Mouse (Mus musculus) forebrain, embryonic 10.5 days (tissue): ENCODE data around the gene Spg20. TPM values are rescaled to one million over a fixed set of nuclear protein-coding genes. Genes with fewer than 3 reads are reported as not detected.

Experiments
- DNase-seq: peaks from one replicate; pipeline ENCODE4 v3.0.0-alpha.2; 2017; ENCODE audit warnings: low spot score; ENCODE audit errors: extremely low spot score
- H3K27ac ChIP-seq: fragments of 300-500 bp; sonication (generic); 2 replicates; pipeline ENCODE4 v1.5.1; 2016; ENCODE audit warnings: mild to moderate bottlenecking
- H3K27me3 ChIP-seq: fragments of 300-500 bp; sonication (generic); 2 replicates; pipeline ENCODE4 v1.6.1; 2016; ENCODE audit warnings: mild to moderate bottlenecking; ENCODE audit not compliant: poor library complexity, severe bottlenecking
- H3K36me3 ChIP-seq: fragments of 300-500 bp; sonication (generic); replicated peaks from 2 replicates; pipeline ENCODE4 v1.6.1; 2016; ENCODE audit warnings: mild to moderate bottlenecking, moderate library complexity
- H3K4me1 ChIP-seq: fragments of 300-500 bp; sonication (generic); 2 replicates; pipeline ENCODE4 v1.6.1; 2016
- H3K4me3 ChIP-seq: fragments of 300-500 bp; sonication (generic); 2 replicates; pipeline ENCODE4 v1.5.1; 2016; ENCODE audit warnings: mild to moderate bottlenecking, moderate library complexity
- H3K9me3 ChIP-seq: fragments of 300-500 bp; sonication (generic); 2 replicates; pipeline ENCODE4 v1.6.1; 2016; ENCODE audit warnings: mild to moderate bottlenecking, moderate library complexity
- WGBS: fragments of 180-500 bp; shearing (Covaris S2); methylation state at CpG from one replicate; pipeline ENCODE4 v1.1.7; 2016; 5-methylcytosine and 5-hydroxymethylcytosine counted together
- polyA plus RNA-seq: library from polyadenylated mRNA; unstranded; fragments of >200 nt; fragmentation: Nextera tagmentation; extraction: Ambion mirVana; gene quantifications from 2 replicates; pipeline ENCODE4 v1.2.1, GENCODE M21; 2016

Gene Spg20
- polyA plus RNA-seq, 1 experiment from 2014 or later = 56.6 TPM

- Histone ChIP-seq H3K4me1 (no peaks in the 10 kb centered on the region), H3K4me3 (no peak overlapping the region), H3K27me3 (no peaks in the 10 kb centered on the region), H3K27ac (no peak overlapping the region), H3K9me3 (no peaks in the 10 kb centered on the region), H3K36me3 (no peaks in the 10 kb centered on the region)
- no peak for DNase-seq
- 61% methylated on average over 3 of the region's 3 CpGs for WGBS
Measured at GRCm38 (mm10) chr3:55085716-55086115, 26.2 kb upstream of the Spg20 start.

- WGBS = 88% methylated on average over 5 of the region's 5 CpGs
- no peak overlapping the region for H3K4me3 ChIP-seq
- no peaks in the 10 kb centered on the region for H3K36me3 ChIP-seq
- H3K9me3 ChIP-seq = no peaks in the 10 kb centered on the region
- DNase-seq = no peak
- no peaks in the 10 kb centered on the region for H3K4me1 ChIP-seq
- no peaks in the 10 kb centered on the region for H3K27me3 ChIP-seq
- no peak overlapping the region for H3K27ac ChIP-seq
Measured at GRCm38 (mm10) chr3:55086948-55087347, 25.0 kb upstream of the Spg20 start.

GRCm38 (mm10) chr3:55087360-55087759, 24.5 kb upstream of the Spg20 start:
- Histone ChIP-seq H3K27me3 (no peaks in the 10 kb centered on the region), H3K9me3 (no peaks in the 10 kb centered on the region), H3K4me1 (no peaks in the 10 kb centered on the region), H3K27ac (no peak overlapping the region), H3K36me3 (no peaks in the 10 kb centered on the region), H3K4me3 (no peak overlapping the region)
- DNase-seq = no peak
- WGBS = 73% methylated on average over 4 of the region's 4 CpGs

GRCm38 (mm10) chr3:55088359-55088758, 23.5 kb upstream of the Spg20 start:
- H3K9me3 ChIP-seq = no peaks in the 10 kb centered on the region
- WGBS = 81% methylated on average over 4 of the region's 4 CpGs
- no peaks in the 10 kb centered on the region for H3K27me3 ChIP-seq

GRCm38 (mm10) chr3:55088843-55089242, 23.1 kb upstream of the Spg20 start:
- Histone ChIP-seq H3K36me3 (no peaks in the 10 kb centered on the region), H3K9me3 (no peaks in the 10 kb centered on the region), H3K4me3 (no peak overlapping the region), H3K27ac (no peak overlapping the region), H3K27me3 (no peaks in the 10 kb centered on the region), H3K4me1 (no peaks in the 10 kb centered on the region)
- 83% methylated on average over 3 of the region's 3 CpGs for WGBS
- DNase-seq = no peak

More at GRCm38 (mm10) chr3:55088359-55088758, 23.5 kb upstream of the Spg20 start:
- Histone ChIP-seq H3K4me3 (no peak overlapping the region), H3K4me1 (no peaks in the 10 kb centered on the region), H3K36me3 (no peaks in the 10 kb centered on the region), H3K27ac (no peak overlapping the region)
- no peak for DNase-seq

GRCm38 (mm10) chr3:55089291-55089690, 22.6 kb upstream of the Spg20 start:
- Histone ChIP-seq H3K36me3 (no peaks in the 10 kb centered on the region), H3K4me3 (no peak overlapping the region), H3K4me1 (no peaks in the 10 kb centered on the region), H3K9me3 (no peaks in the 10 kb centered on the region), H3K27ac (no peak overlapping the region), H3K27me3 (no peaks in the 10 kb centered on the region)
- DNase-seq = no peak
- WGBS = 89% methylated on average over 4 of the region's 4 CpGs

GRCm38 (mm10) chr3:55093161-55093560, 18.7 kb upstream of the Spg20 start:
- Histone ChIP-seq H3K4me3 (no peak overlapping the region), H3K4me1 (peaks cover 27% of the 10 kb centered on the region), H3K36me3 (no peaks in the 10 kb centered on the region), H3K9me3 (no peaks in the 10 kb centered on the region), H3K27ac (no peak overlapping the region), H3K27me3 (no peaks in the 10 kb centered on the region)
- 89% methylated on average over 1 of the region's 1 CpGs for WGBS
- DNase-seq = no peak

- 32% methylated on average over 8 of the region's 8 CpGs for WGBS
- Histone ChIP-seq H3K4me1 (peaks cover 29% of the 10 kb centered on the region), H3K4me3 (peak overlapping the region; percentile 14; the same call in 1 of the 2 replicates)
Measured at GRCm38 (mm10) chr3:55095968-55096654, 15.8 kb upstream of the Spg20 start.

GRCm38 (mm10) chr3:55096655-55097005, 15.3 kb upstream of the Spg20 start:
- WGBS = 71% methylated on average over 2 of the region's 2 CpGs
- H3K27ac ChIP-seq = peak overlapping the region; percentile 84

More at GRCm38 (mm10) chr3:55095968-55096654, 15.8 kb upstream of the Spg20 start:
- DNase-seq = peak; percentile 51
- Histone ChIP-seq H3K36me3 (no peaks in the 10 kb centered on the region), H3K9me3 (no peaks in the 10 kb centered on the region), H3K27ac (peak overlapping the region; percentile 84), H3K27me3 (no peaks in the 10 kb centered on the region)

GRCm38 (mm10) chr3:55097186-55097585, 14.7 kb upstream of the Spg20 start:
- WGBS = 84% methylated on average over 2 of the region's 2 CpGs
- H3K9me3 ChIP-seq = no peaks in the 10 kb centered on the region
- H3K36me3 ChIP-seq = no peaks in the 10 kb centered on the region
- DNase-seq = no peak
- peak overlapping the region; percentile 84 for H3K27ac ChIP-seq
- no peaks in the 10 kb centered on the region for H3K27me3 ChIP-seq
- no peak overlapping the region for H3K4me3 ChIP-seq
- peaks cover 29% of the 10 kb centered on the region for H3K4me1 ChIP-seq

More at GRCm38 (mm10) chr3:55096655-55097005, 15.3 kb upstream of the Spg20 start:
- no peaks in the 10 kb centered on the region for H3K27me3 ChIP-seq
- H3K9me3 ChIP-seq = no peaks in the 10 kb centered on the region
- H3K4me1 ChIP-seq = peaks cover 29% of the 10 kb centered on the region
- 0 out of 2 replicates have a peak overlapping the region, but pooled peaks have one; percentile 14 for H3K4me3 ChIP-seq
- no peak for DNase-seq
- no peaks in the 10 kb centered on the region for H3K36me3 ChIP-seq

- Histone ChIP-seq H3K36me3 (no peaks in the 10 kb centered on the region), H3K27me3 (no peaks in the 10 kb centered on the region), H3K4me1 (peaks cover 29% of the 10 kb centered on the region), H3K27ac (peak overlapping the region; percentile 53; the same call in 1 of the 2 replicates), H3K9me3 (no peaks in the 10 kb centered on the region), H3K4me3 (no peak overlapping the region)
- WGBS = 32% methylated on average over 2 of the region's 2 CpGs
- DNase-seq = no peak
Measured at GRCm38 (mm10) chr3:55098014-55098413, 13.9 kb upstream of the Spg20 start.

GRCm38 (mm10) chr3:55098990-55099389, 12.9 kb upstream of the Spg20 start:
- 90% methylated on average over 11 of the region's 11 CpGs for WGBS
- no peak for DNase-seq
- peak overlapping the region; percentile 12; the same call in 1 of the 2 replicates for H3K27ac ChIP-seq
- H3K4me3 ChIP-seq = no peak overlapping the region
- H3K27me3 ChIP-seq = no peaks in the 10 kb centered on the region
- no peaks in the 10 kb centered on the region for H3K36me3 ChIP-seq
- H3K4me1 ChIP-seq = peaks cover 29% of the 10 kb centered on the region
- no peaks in the 10 kb centered on the region for H3K9me3 ChIP-seq

- Histone ChIP-seq H3K27me3 (no peaks in the 10 kb centered on the region), H3K4me1 (peaks cover 22% of the 10 kb centered on the region), H3K4me3 (no peak overlapping the region), H3K36me3 (no peaks in the 10 kb centered on the region), H3K9me3 (no peaks in the 10 kb centered on the region), H3K27ac (no peak overlapping the region)
- no peak for DNase-seq
Measured at GRCm38 (mm10) chr3:55101092-55101491, 10.8 kb upstream of the Spg20 start.
